Mouse (Mus musculus) forebrain, embryonic 16.5 days (tissue): ENCODE data around the gene Cacna2d3. TPM values are rescaled to one million over a fixed set of nuclear protein-coding genes. Genes with fewer than 3 reads are reported as not detected.
A peak's percentile ranks its signal among the peaks of the same experiment; 100 is the strongest.

Experiments used
- ATAC-seq: fragments of 200-750 bp; cut with Nextera tagmentation; 2 replicates; pipeline ENCODE4 v1.8.0; 2017; ENCODE audit warnings: mild to moderate bottlenecking, moderate library complexity
- H3K27ac ChIP-seq: fragments of 300-500 bp; sonication (generic); 2 replicates; pipeline ENCODE4 v1.5.1; 2014; ENCODE audit warnings: low read length, control low read depth
- H3K27me3 ChIP-seq: fragments of 300-500 bp; sonication (generic); replicated peaks from 2 replicates; pipeline ENCODE4 v1.6.1; 2014; ENCODE audit warnings: low read length; ENCODE audit not compliant: control insufficient read depth, insufficient read depth
- H3K36me3 ChIP-seq: fragments of 300-500 bp; sonication (generic); 2 replicates; pipeline ENCODE4 v1.6.1; 2014; ENCODE audit not compliant: control insufficient read depth, insufficient read depth
- H3K4me1 ChIP-seq: fragments of 300-500 bp; sonication (generic); replicated peaks from 2 replicates; pipeline ENCODE4 v1.6.1; 2014; ENCODE audit warnings: low read length; ENCODE audit not compliant: control insufficient read depth, insufficient read depth
- H3K4me2 ChIP-seq: fragments of 300-500 bp; sonication (generic); 2 replicates; pipeline ENCODE4 v1.6.1; 2014; ENCODE audit warnings: mild to moderate bottlenecking, low read length, control low read depth
- H3K4me3 ChIP-seq: fragments of 300-500 bp; sonication (generic); replicated peaks from 2 replicates; pipeline ENCODE4 v1.5.1; 2014; ENCODE audit warnings: mild to moderate bottlenecking, low read length, control low read depth
- H3K9ac ChIP-seq: fragments of 300-500 bp; sonication (generic); replicated peaks from 2 replicates; pipeline ENCODE4 v1.6.1; 2014; ENCODE audit warnings: low read depth, low read length, control low read depth
- H3K9me3 ChIP-seq: fragments of 300-500 bp; sonication (generic); 2 replicates; pipeline ENCODE4 v1.6.1; 2016; ENCODE audit warnings: low read length; ENCODE audit not compliant: control insufficient read depth
- WGBS: fragments of 180-500 bp; shearing (Covaris S2); extraction: QIAGEN DNeasy Blood & Tissue Kit; methylation state at CpG from one replicate; pipeline ENCODE4 v1.1.7; 2014; 5-methylcytosine and 5-hydroxymethylcytosine counted together
- polyA plus RNA-seq: library from polyadenylated mRNA; unstranded; fragments of >200 nt; fragmentation: Nextera tagmentation; extraction: Ambion mirVana; gene quantifications from 2 replicates; pipeline ENCODE4 v1.2.1, GENCODE M21; 2015

Cacna2d3 gene
- polyA plus RNA-seq, 1 experiment from 2014 or later, result 34.0 TPM

GRCm38 (mm10) chr14:28886661-28887060 lies 835.0 kb downstream of the Cacna2d3 start:
- Histone ChIP-seq H3K4me2 (no peak overlapping the region), H3K4me1 (no peaks in the 10 kb centered on the region), H3K4me3 (no peak overlapping the region), H3K27ac (no peak overlapping the region), H3K9ac (no peak overlapping the region), H3K9me3 (no peaks in the 10 kb centered on the region), H3K36me3 (no peaks in the 10 kb centered on the region), H3K27me3 (no peaks in the 10 kb centered on the region)
- 82% methylated on average over 4 of the region's 4 CpGs for WGBS
- ATAC-seq, result no peak

DNA sequence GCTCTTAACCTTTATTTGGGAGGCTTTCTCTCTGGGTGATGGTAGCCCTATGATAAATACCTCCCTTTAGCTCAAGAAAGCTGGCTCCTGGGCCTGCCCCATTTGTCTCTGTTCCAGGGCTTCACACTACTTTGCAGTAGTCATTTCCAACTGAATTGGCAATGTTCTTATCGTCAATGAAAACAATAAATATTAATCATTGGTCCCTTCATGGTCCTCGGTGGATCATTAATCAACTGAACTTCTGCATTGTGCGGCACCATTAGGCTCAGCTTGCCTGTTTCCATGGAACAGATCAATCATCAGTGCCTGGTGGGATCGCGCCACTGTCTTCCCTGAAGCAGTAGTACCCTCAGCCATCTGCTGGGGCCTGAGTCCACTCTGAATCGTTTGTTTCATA lies 850.7 kb downstream of the Cacna2d3 start:
- H3K4me1 ChIP-seq, result no peaks in the 10 kb centered on the region
- H3K27ac ChIP-seq, result no peak overlapping the region
- H3K27me3 ChIP-seq, result no peaks in the 10 kb centered on the region
- no peak overlapping the region for H3K4me3 ChIP-seq
- H3K9ac ChIP-seq, result no peak overlapping the region
- no peaks in the 10 kb centered on the region for H3K36me3 ChIP-seq
- no peaks in the 10 kb centered on the region for H3K9me3 ChIP-seq
- WGBS, result 77% methylated on average over 6 of the region's 6 CpGs
- no peak for ATAC-seq
- no peak overlapping the region for H3K4me2 ChIP-seq

DNA sequence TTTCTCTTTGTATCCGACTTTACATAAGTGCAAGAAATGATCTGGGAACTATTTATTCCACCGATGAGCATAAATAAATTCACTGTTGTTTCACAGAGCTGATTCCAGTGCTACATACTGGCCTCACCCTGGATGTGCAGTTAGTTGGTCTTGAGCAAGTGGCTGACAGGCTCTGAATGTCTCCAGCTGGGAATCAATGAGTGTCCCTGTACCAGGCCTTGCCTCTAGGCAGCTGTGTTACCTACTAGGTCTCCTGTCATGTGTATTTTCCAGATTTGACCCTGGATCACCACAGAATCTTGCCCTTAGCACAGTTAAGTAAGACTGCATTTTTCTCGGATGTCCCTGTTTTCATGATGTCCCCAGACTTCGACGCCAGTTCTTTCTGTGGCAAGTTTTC lies 851.3 kb downstream of the Cacna2d3 start:
- Histone ChIP-seq H3K9ac (no peak overlapping the region), H3K27me3 (no peaks in the 10 kb centered on the region), H3K36me3 (no peaks in the 10 kb centered on the region), H3K4me1 (no peaks in the 10 kb centered on the region), H3K4me2 (no peak overlapping the region), H3K4me3 (no peak overlapping the region), H3K9me3 (no peaks in the 10 kb centered on the region), H3K27ac (no peak overlapping the region)
- no peak for ATAC-seq
- WGBS, result 96% methylated on average over 5 of the region's 5 CpGs

GRCm38 (mm10) chr14:28864925-28865324 lies 856.7 kb downstream of the Cacna2d3 start:
- Histone ChIP-seq H3K9me3 (no peaks in the 10 kb centered on the region), H3K4me3 (no peak overlapping the region), H3K9ac (no peak overlapping the region), H3K36me3 (no peaks in the 10 kb centered on the region), H3K27me3 (no peaks in the 10 kb centered on the region), H3K4me1 (peaks cover 3% of the 10 kb centered on the region; the same call in 1 of the 2 replicates), H3K27ac (peak overlapping the region; percentile 18; the same call in 1 of the 2 replicates), H3K4me2 (no peak overlapping the region)
- ATAC-seq, result no peak
- WGBS, result 20% methylated on average over 4 of the region's 4 CpGs

GRCm38 (mm10) chr14:28861142-28861541 lies 860.5 kb downstream of the Cacna2d3 start:
- Histone ChIP-seq H3K4me1 (peaks cover 3% of the 10 kb centered on the region; the same call in 1 of the 2 replicates), H3K4me2 (no peak overlapping the region), H3K36me3 (no peaks in the 10 kb centered on the region), H3K9ac (no peak overlapping the region), H3K4me3 (no peak overlapping the region), H3K9me3 (no peaks in the 10 kb centered on the region), H3K27me3 (no peaks in the 10 kb centered on the region), H3K27ac (no peak overlapping the region)
- 46% methylated on average over 2 of the region's 2 CpGs for WGBS
- peak; percentile 55; the same call in 1 of the 2 replicates for ATAC-seq

Other genes with a start within 250 kb of the Cacna2d3 start
- 413 and 432 TPM in 2 replicates for gene Selenok, start 246.4 kb upstream of the Cacna2d3 start, polyA plus RNA-seq